Mouse (Mus musculus): ENCODE data around the gene Gramd1b. TPM values are rescaled to one million over a fixed set of nuclear protein-coding genes. Genes with fewer than 3 reads are reported as not detected.

Gene Gramd1b
- polyA plus RNA-seq, 1 experiment from 2014 or later: 4.0 TPM

- Histone ChIP-seq H3K4me1 (no peaks in the 10 kb centered on the region), H3K27me3 (replicated peaks) (no peaks in the 10 kb centered on the region), H3K4me2 (no peak overlapping the region), H3K4me3 (replicated peaks) (no peak overlapping the region), H3K9me3 (no peaks in the 10 kb centered on the region), H3K36me3 (no peaks in the 10 kb centered on the region), H3K27ac (no peak overlapping the region), H3K9ac (no peak overlapping the region)
- WGBS: 89% methylated on average over 5 of the region's 5 CpGs
- ATAC-seq (ENCODE audit: insufficient read depth, low FRiP score, low read depth): no peak
Observed at GRCm38 (mm10) chr9:40547876-40548275, 16.7 kb upstream of the Gramd1b start.

GRCm38 (mm10) chr9:40545193-40545592 is 14.0 kb upstream of the Gramd1b start:
- Histone ChIP-seq H3K27ac (no peak overlapping the region), H3K36me3 (no peaks in the 10 kb centered on the region), H3K9ac (no peak overlapping the region), H3K9me3 (no peaks in the 10 kb centered on the region), H3K4me1 (no peaks in the 10 kb centered on the region), H3K27me3 (replicated peaks) (no peaks in the 10 kb centered on the region), H3K4me3 (replicated peaks) (no peak overlapping the region), H3K4me2 (no peak overlapping the region)
- WGBS: 84% methylated on average over 6 of the region's 6 CpGs
- ATAC-seq (ENCODE audit: insufficient read depth, low FRiP score, low read depth): no peak

DNA sequence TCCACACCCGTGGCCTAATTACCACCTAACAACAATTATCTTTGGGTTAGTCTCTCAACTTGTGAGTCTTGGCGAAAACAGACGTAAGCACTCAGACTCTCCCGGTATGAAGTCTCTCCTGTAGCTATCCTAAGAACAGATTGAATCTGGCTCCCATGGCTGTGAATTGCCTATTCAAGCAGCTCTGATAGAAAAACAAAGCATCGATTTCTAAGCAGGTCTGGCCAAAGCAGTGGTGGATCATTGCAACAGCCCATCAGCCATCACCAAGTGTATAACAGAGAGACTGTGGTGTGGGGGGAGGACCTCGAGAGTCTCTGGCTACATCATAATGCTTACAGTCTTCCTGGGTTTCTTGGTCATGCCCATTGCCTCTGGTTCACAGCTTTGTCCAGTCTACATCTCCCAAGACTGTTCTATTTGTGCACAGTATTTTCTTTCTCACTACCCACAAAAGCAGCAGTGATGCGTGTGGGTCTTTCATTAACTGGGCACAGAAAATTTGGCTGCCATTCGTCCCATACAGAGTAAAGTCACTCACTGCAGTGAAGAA is 8.5 kb upstream of the Gramd1b start:
- H3K4me3 ChIP-seq (replicated peaks): no peak overlapping the region
- no peak overlapping the region for H3K9ac ChIP-seq
- no peaks in the 10 kb centered on the region for H3K9me3 ChIP-seq
- no peak overlapping the region for H3K4me2 ChIP-seq
- H3K36me3 ChIP-seq: no peaks in the 10 kb centered on the region
- H3K27me3 ChIP-seq (replicated peaks): no peaks in the 10 kb centered on the region
- no peak overlapping the region for H3K27ac ChIP-seq
- 82% methylated on average over 8 of the region's 8 CpGs for WGBS
- H3K4me1 ChIP-seq: no peaks in the 10 kb centered on the region
- ATAC-seq (ENCODE audit: insufficient read depth, low FRiP score, low read depth): no peak

DNA sequence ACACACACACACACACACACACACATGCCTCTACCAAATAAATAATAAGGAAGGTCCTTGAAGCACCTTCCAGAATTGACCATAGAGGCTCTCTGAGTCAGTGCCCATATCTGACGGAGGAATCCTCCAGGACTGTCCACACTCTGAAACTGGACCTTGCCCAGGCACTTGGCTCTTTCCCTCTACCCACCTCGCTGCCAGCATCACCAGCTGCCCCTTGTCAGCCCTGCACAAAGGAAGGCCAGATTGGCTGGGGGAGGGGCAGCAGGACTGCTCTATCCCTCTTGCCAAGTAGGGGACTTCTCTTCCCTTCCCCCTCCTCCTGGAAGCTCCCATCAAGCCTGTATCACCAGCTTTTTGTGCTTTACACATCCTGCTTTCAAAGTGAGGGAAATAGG is 6.5 kb upstream of the Gramd1b start:
- ATAC-seq (ENCODE audit: insufficient read depth, low FRiP score, low read depth): no peak
- Histone ChIP-seq H3K4me2 (no peak overlapping the region), H3K4me3 (replicated peaks) (no peak overlapping the region), H3K9me3 (no peaks in the 10 kb centered on the region), H3K4me1 (no peaks in the 10 kb centered on the region), H3K36me3 (no peaks in the 10 kb centered on the region), H3K27me3 (replicated peaks) (no peaks in the 10 kb centered on the region), H3K27ac (no peak overlapping the region), H3K9ac (no peak overlapping the region)
- WGBS: 29% methylated on average over 2 of the region's 2 CpGs

DNA sequence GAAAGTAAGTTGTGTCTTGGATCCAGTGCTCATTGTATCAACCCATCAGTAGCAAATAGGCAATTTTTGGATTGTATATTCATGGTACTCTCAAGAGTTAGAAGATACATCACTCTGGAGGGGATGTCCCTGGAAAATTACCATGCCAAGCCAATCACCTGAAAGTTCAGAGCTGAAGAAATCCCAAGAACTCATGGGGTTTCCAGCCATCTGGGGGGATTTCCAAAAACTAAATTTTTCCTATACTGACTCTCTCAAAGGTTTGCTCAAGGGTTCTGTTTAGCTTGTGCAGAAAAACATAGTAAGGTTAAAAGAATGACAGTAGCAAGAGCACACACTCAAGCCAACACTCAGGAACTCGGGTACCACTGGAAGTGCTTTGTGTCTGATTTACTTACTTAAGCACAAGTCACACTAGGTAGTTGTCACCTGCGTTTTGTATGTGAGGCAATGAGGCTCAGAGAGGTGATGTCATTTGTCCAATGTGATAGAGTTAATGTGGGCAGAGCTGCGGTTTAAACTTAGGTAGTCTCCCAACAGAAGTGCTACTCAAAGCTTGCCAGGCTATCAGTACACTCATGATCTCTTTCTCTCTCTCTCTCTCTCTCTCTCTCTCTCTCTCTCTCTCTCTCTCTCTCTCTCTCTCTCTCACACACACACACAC is 6.0 kb upstream of the Gramd1b start:
- ATAC-seq (ENCODE audit: insufficient read depth, low FRiP score, low read depth): no peak
- H3K4me1 ChIP-seq: no peaks in the 10 kb centered on the region
- 82% methylated on average over 3 of the region's 3 CpGs for WGBS

DNA sequence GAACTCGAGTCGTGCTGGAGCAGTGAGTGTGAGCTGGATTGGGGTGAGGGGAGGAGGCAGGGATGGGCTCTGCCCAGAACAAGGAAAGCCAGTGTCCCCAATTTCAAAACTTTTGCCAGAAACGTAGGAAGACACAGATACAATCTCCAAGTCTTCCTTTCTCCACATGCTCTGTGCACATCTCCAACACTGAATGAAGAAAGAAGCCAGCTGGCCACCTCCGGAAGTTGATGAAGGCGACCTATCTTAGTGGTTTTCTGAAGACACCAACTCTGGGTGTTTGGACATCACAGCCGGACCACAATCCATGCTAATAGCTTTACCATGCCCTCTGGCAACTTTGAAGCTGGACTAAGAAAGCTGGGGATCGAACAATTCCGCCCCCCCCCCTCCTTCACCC is 647 bp downstream of the Gramd1b start:
- Histone ChIP-seq H3K9ac (no peak overlapping the region), H3K27me3 (replicated peaks) (peaks cover 5% of the 10 kb centered on the region; the same call in 1 of the 2 replicates), H3K4me3 (replicated peaks) (peak overlapping the region; percentile 48), H3K4me2 (peak overlapping the region; percentile 84), H3K9me3 (no peaks in the 10 kb centered on the region), H3K4me1 (0 out of 2 replicates have a peak, but pooled peaks cover 4% of the 10 kb centered on the region), H3K36me3 (no peaks in the 10 kb centered on the region), H3K27ac (no peak overlapping the region)
- ATAC-seq (ENCODE audit: insufficient read depth, low FRiP score, low read depth): no peak
- 67% methylated on average over 8 of the region's 8 CpGs for WGBS

More for the DNA sequence above, 6.0 kb upstream of the Gramd1b start:
- no peak overlapping the region for H3K4me3 ChIP-seq (replicated peaks)
- no peaks in the 10 kb centered on the region for H3K36me3 ChIP-seq
- H3K4me2 ChIP-seq: no peak overlapping the region
- H3K27me3 ChIP-seq (replicated peaks): no peaks in the 10 kb centered on the region
- no peak overlapping the region for H3K9ac ChIP-seq
- H3K9me3 ChIP-seq: no peaks in the 10 kb centered on the region
- no peak overlapping the region for H3K27ac ChIP-seq

GRCm38 (mm10) chr9:40528733-40529132 is 2.5 kb downstream of the Gramd1b start:
- Histone ChIP-seq H3K27me3 (replicated peaks) (peaks cover 5% of the 10 kb centered on the region; the same call in 1 of the 2 replicates), H3K9me3 (no peaks in the 10 kb centered on the region), H3K36me3 (no peaks in the 10 kb centered on the region), H3K4me1 (0 out of 2 replicates have a peak, but pooled peaks cover 4% of the 10 kb centered on the region), H3K27ac (no peak overlapping the region), H3K4me3 (replicated peaks) (no peak overlapping the region), H3K9ac (no peak overlapping the region), H3K4me2 (no peak overlapping the region)
- 48% methylated on average over 4 of the region's 4 CpGs for WGBS
- no peak for ATAC-seq (ENCODE audit: insufficient read depth, low FRiP score, low read depth)

GRCm38 (mm10) chr9:40526928-40527327 is 4.3 kb downstream of the Gramd1b start:
- Histone ChIP-seq H3K27ac (no peak overlapping the region), H3K27me3 (replicated peaks) (peaks cover 5% of the 10 kb centered on the region; the same call in 1 of the 2 replicates), H3K9ac (no peak overlapping the region), H3K4me2 (no peak overlapping the region), H3K4me1 (0 out of 2 replicates have a peak, but pooled peaks cover 4% of the 10 kb centered on the region), H3K4me3 (replicated peaks) (no peak overlapping the region), H3K36me3 (no peaks in the 10 kb centered on the region), H3K9me3 (no peaks in the 10 kb centered on the region)
- ATAC-seq (ENCODE audit: insufficient read depth, low FRiP score, low read depth): no peak
- WGBS: 48% methylated on average over 3 of the region's 3 CpGs

DNA sequence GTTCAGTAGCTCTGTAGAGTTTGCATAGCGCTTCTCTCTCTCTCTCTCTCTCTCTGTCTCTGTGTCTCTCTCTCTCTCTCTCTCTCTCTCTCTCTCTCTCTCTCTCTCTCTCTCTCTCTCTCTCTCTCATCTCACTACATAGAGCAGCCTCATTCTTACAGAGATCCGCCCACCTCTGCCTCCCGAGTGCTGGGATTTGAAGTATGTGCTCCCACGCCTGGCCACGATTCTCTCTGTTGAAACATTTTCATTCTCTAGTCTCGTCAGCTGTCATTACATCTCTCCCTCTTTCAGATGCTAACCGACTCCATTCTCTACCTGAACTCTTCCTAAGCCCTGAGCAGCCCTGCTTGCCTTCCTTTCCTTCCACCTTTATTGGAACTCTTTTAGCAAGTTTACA is 9.0 kb downstream of the Gramd1b start:
- H3K27me3 ChIP-seq (replicated peaks): no peaks in the 10 kb centered on the region
- H3K4me2 ChIP-seq: no peak overlapping the region
- no peak for ATAC-seq (ENCODE audit: insufficient read depth, low FRiP score, low read depth)
- no peaks in the 10 kb centered on the region for H3K9me3 ChIP-seq
- H3K9ac ChIP-seq: no peak overlapping the region
- WGBS: 75% methylated on average over 7 of the region's 7 CpGs
- no peak overlapping the region for H3K27ac ChIP-seq
- H3K4me3 ChIP-seq (replicated peaks): no peak overlapping the region
- H3K4me1 ChIP-seq: no peaks in the 10 kb centered on the region
- no peaks in the 10 kb centered on the region for H3K36me3 ChIP-seq

DNA sequence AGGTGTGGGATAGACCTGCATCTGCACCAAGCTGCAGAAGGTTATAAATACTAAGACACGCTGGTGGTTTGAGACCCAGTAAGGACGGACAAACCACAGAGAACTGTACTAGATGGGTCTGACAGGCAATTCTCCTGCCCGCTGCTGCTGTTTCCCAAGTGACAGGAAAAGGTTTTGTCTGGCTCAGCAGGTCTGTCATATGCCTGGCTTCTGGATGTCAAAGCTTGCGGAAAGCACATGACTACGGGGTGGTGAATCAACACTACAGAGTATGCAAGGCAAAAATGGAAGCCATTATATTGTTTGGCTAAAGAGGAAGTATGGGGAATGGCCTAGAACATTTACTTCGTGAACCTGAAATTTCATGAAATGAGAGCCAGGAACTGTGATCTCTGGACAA is 10.1 kb downstream of the Gramd1b start:
- H3K9me3 ChIP-seq: no peaks in the 10 kb centered on the region
- H3K4me2 ChIP-seq: no peak overlapping the region
- 87% methylated on average over 6 of the region's 6 CpGs for WGBS
- no peak for ATAC-seq (ENCODE audit: insufficient read depth, low FRiP score, low read depth)
- no peaks in the 10 kb centered on the region for H3K4me1 ChIP-seq
- no peaks in the 10 kb centered on the region for H3K27me3 ChIP-seq (replicated peaks)
- no peak overlapping the region for H3K27ac ChIP-seq
- H3K4me3 ChIP-seq (replicated peaks): no peak overlapping the region
- no peaks in the 10 kb centered on the region for H3K36me3 ChIP-seq
- H3K9ac ChIP-seq: no peak overlapping the region

- Histone ChIP-seq H3K4me3 (replicated peaks) (no peak overlapping the region), H3K9ac (no peak overlapping the region), H3K27me3 (replicated peaks) (no peaks in the 10 kb centered on the region), H3K27ac (no peak overlapping the region), H3K36me3 (no peaks in the 10 kb centered on the region), H3K4me1 (no peaks in the 10 kb centered on the region), H3K9me3 (no peaks in the 10 kb centered on the region), H3K4me2 (no peak overlapping the region)
- 77% methylated on average over 3 of the region's 3 CpGs for WGBS
- ATAC-seq (ENCODE audit: insufficient read depth, low FRiP score, low read depth): no peak
Observed at GRCm38 (mm10) chr9:40519294-40519693, 11.9 kb downstream of the Gramd1b start.

DNA sequence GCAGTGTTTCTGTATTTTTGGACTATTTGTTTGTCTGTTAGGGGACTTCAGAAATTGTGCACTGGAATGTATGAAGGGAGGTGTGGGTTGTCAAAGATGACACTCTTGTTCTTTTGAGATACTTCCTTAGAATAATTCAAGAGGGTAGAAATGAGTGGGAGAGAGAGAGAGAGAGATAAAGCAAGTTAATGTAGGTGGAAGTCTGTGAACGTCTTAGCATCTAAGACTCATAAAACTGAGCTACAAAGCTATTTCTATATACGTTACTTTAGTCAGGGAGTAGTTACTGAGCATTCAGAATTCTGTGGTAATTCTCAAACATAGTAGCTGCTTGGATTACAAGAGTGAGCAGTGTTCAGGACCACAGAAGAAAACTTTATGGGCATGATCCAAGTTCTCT is 19.2 kb downstream of the Gramd1b start:
- H3K9me3 ChIP-seq: no peaks in the 10 kb centered on the region
- no peak overlapping the region for H3K27ac ChIP-seq
- H3K4me1 ChIP-seq: no peaks in the 10 kb centered on the region
- H3K4me3 ChIP-seq (replicated peaks): no peak overlapping the region
- no peak overlapping the region for H3K4me2 ChIP-seq
- H3K36me3 ChIP-seq: no peaks in the 10 kb centered on the region
- no peak overlapping the region for H3K9ac ChIP-seq
- WGBS: 78% methylated on average over 2 of the region's 2 CpGs
- ATAC-seq (ENCODE audit: insufficient read depth, low FRiP score, low read depth): no peak
- no peaks in the 10 kb centered on the region for H3K27me3 ChIP-seq (replicated peaks)

Data from stomach, embryonic 15.5 days (tissue).